Mouse (Mus musculus) heart, postnatal 4 days (tissue): Measurements from ENCODE around the gene Mafk. TPM values are rescaled to one million over a fixed set of nuclear protein-coding genes. Genes with fewer than 3 reads are reported as not detected.

ENCODE experiments used
- DNase-seq: peaks from one replicate; pipeline ENCODE4 v3.0.0; 2021
- microRNA-seq, 2 experiments: library from miRNA; unstranded; fragments of <30 nt; microRNA quantifications; one replicate each; pipeline ENCODE4 v1.2.0; 2021 to 2022
- total RNA-seq, 2 experiments: library from RNA; stranded (reverse); gene quantifications; 2 replicates each; pipeline ENCODE4 v1.2.3; 2021

The Mafk gene
- total RNA-seq, 2 experiments from 2014 or later, result 28.1 to 29.1 TPM

GRCm38 (mm10) chr5:139819538-139820181 lies 28.3 kb downstream of the Mafk start, which contains the start of gene Tmem184a:
TSS of gene Tmem184a (minus strand) at chr5:139819917.
- DNase-seq, result no peak

DNA sequence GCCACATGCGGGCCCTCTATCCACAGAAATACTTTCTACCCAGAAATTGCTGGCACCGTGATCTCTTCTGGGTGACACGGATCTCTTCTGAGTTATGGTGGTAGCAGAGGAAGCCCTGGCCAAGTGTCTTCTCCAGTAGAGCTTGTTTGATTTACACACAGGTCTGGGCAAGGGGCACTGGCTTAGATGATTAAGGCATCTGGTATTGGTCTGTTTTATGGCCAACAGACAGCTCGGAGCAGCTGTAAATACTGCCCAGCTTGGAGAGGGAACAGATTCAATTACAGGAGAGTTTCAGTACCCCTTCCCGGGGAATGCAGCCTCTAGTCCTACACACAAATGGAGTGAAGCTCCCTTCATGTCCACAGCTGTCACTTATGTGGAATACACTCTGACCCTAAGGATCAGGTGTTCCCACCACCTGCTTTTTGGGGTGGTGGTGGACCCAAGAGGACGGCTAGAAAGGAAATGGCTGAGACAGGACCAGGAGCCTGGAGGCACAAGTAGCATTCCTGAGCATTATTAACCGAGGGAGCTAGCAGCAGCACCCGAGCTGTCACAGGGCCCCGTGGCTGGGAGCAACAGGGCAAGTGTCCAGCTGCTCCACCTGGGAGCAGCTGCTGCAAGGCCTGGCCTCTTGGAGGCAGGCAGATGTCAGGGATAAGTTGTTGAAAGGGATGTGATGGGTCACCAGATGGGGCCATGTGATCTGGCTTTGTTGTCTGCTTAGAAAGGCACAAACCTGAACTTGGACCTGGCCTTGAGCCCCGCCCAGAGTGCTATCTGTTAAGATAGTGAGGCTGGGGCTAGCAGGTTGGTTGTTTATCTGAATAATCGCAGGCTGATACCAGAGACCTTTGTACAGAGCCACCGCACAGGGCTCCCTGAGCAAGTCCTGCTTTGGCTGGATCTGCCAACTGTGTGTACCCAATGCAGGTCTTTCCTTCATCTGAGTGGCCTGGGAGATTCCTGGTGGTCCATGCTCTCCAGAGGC lies 30.4 kb downstream of the Mafk start:
- no peak for DNase-seq

GRCm38 (mm10) chr5:139824531-139824930 lies 33.2 kb downstream of the Mafk start:
- DNase-seq, result no peak

- no peak for DNase-seq
Observed at GRCm38 (mm10) chr5:139825947-139826346, 34.6 kb downstream of the Mafk start.

DNA sequence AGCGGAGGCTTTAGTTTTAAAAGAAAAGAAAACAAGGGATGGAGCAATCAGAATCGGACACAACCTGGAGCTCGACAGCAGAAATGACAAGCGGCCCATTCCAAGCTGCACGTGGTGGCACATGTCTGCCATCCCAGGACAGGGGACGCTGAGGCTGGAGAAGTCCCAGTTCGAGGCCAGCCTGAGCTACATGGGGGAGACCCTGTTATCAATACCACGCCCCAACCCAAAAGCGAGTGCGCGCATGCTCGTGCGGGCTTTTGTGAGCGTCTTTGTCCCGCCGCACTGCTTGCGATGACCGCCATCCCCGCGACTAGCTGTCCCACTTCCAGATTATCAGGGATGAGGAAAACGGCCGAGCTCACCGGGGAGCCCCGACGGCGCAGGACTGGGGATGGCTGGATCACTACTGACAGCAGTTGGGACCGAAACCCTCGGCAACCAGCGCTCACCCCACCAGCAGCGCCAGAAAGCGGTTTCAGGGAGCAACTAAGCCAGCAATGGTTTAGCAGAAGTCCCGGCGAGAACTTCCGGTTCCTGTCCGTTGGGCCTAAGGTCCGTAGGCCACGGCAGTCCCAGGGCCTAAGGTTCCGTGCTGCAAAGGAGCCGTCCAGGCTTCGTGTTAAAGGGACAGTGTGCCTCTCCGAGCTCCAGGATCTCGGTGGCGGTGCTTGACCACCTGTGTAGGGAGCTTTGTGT lies 35.2 kb downstream of the Mafk start, which contains the start of the genes Gm26938 and Psmg3:
Gene Gm26938, minus strand, starts transcription at position 51 of the 699 bp plus-strand sequence.
Gene Psmg3, minus strand, starts transcription at position 529 of the 699 bp plus-strand sequence.
- peak; percentile 96 for DNase-seq

GRCm38 (mm10) chr5:139827593-139827992 lies 36.3 kb downstream of the Mafk start:
- DNase-seq, result no peak

- DNase-seq, result no peak
Observed at GRCm38 (mm10) chr5:139829384-139829783, 38.1 kb downstream of the Mafk start.

- DNase-seq, result no peak
Observed at GRCm38 (mm10) chr5:139830734-139831133, 39.4 kb downstream of the Mafk start.

- no peak for DNase-seq
Observed at GRCm38 (mm10) chr5:139832125-139832524, 40.8 kb downstream of the Mafk start.

- no peak for DNase-seq
Observed at GRCm38 (mm10) chr5:139835706-139836105, 44.4 kb downstream of the Mafk start.

GRCm38 (mm10) chr5:139838476-139838892 lies 47.2 kb downstream of the Mafk start:
- peak; percentile 83 for DNase-seq

- DNase-seq, result no peak
Observed at GRCm38 (mm10) chr5:139839142-139839541, 47.8 kb downstream of the Mafk start.

DNA sequence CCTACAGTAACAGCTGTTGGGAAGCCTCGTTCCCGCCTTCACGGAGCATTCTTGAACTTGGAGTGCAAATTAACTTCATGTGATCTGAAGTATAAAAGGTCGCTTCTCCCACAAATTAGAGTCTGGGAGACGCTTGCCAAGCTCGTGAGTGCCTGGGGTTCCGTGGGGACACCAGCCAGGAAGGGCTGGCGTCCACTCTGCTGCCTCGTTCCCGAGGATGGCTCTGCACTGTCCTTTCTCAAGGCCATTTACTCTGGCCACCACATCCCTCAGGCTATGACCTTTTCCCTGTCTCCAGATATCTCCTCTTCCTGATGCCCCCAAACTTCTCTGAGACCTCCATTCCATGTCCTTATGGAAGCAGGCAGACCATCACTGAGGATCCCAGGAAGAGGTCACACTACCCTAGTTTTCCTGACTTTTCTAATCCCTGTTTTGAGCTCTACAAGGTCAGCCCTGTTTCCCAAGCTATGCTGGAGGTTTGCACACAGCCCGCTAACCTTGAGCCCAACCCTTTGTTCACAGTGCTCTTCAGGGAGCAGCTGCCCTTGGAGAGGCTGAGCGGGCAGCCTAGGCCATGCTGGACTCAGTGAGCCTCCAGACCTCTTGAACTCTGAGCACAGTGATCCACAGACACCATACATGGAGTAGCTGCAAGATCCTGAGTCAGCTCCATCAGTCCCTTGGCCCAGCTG lies 58.5 kb downstream of the Mafk start:
- DNase-seq, result no peak

Small RNAs within 50 kb of the gene (microRNA-seq; reads per million reads assigned to microRNA genes)
- gene Mir7037, result 0.20 to 1.0 reads per million in 2 experiments

Other genes with a start within 250 kb of the Mafk start
- gene Uncx, start 248.0 kb upstream of the Mafk start, total RNA-seq, result not detected
- gene Micall2, start 55.2 kb upstream of the Mafk start, total RNA-seq, result 1 to 10 TPM; 4.7 to 5.6 TPM
- gene Ints1, start 15.8 kb upstream of the Mafk start, total RNA-seq, result 10 to 100 TPM; 50.6 to 54.8 TPM
- under 1 TPM; 0.07 to 0.14 TPM for gene Tmem184a, start 28.4 kb downstream of the Mafk start, total RNA-seq
- gene Gm26938, start 34.9 kb downstream of the Mafk start, total RNA-seq, result not detected
- 10 to 100 TPM; 12.2 to 15.2 TPM for gene Psmg3, start 35.4 kb downstream of the Mafk start, total RNA-seq
- gene Elfn1, start 116.4 kb downstream of the Mafk start, total RNA-seq, result under 1 TPM; 0.65 to 0.81 TPM